Mouse (Mus musculus) urinary bladder, adult 18-20 months (tissue): ENCODE measurements around the gene Hsf2.
"Not testable (repeated sequence)": the region's sequence is repeated elsewhere in the genome, so short reads cannot be mapped to it uniquely, and the experiment has no call there.

Experiments used
- DNase-seq, 2 experiments: peaks; one replicate each; pipeline ENCODE4 v3.0.0; 2022; ENCODE audit warnings: low spot score in 2 of 2, mixed read lengths in 2 of 2

The Hsf2 gene

GRCm38 (mm10) chr10:57532218-57533101 lies 46.3 kb downstream of the Hsf2 start, which contains the start of gene Serinc1:
TSS of gene Serinc1 (minus strand) at chr10:57532530.
- peak; percentile 89 to 90 for DNase-seq

DNA sequence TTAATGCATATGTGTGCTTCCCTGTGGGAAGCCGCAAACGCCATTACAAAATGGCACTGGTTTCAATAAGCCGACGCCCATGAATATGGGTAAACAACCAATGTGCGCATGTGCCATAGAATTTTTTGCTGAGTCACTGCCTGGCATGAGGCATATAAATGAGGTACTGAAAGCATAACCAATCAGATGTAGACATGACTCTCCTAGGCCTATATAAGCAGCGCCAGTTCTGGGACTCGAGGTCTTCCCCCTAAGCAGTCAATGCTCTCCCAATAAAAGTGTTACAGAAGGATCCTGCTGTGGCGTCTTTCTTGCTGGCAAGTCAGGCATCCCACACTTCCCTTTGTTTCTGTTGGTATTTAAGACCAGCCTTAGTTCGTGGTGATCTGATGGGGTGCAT lies 57.7 kb downstream of the Hsf2 start:
- DNase-seq, result not testable (repeated sequence)

GRCm38 (mm10) chr10:57549631-57550030 lies 63.4 kb downstream of the Hsf2 start:
- DNase-seq, result no peak

- DNase-seq, result no peak
These were observed 67.5 kb downstream of the Hsf2 start for GRCm38 (mm10) chr10:57553719-57554118.

GRCm38 (mm10) chr10:57557597-57557996 lies 71.4 kb downstream of the Hsf2 start:
- DNase-seq, result no peak
